Mouse (Mus musculus) spleen, postnatal 14 days (tissue): ENCODE data around the gene Cer1.

Experiments used
- DNase-seq, 2 experiments: peaks; one replicate each; pipeline ENCODE4 v3.0.0; 2021 to 2022; ENCODE audit warnings: low spot score in 2 of 2

The Cer1 gene

GRCm38 (mm10) chr4:82884636-82885534 lies at the start of gene Cer1:
Cer1 (minus strand) TSS chr4:82885148.
- DNase-seq, result no peak

- no peak for DNase-seq
Measured at GRCm38 (mm10) chr4:82934308-82934707, 49.4 kb upstream of the Cer1 start.

GRCm38 (mm10) chr4:82933698-82934210 lies 48.8 kb upstream of the Cer1 start:
- peak in 1 of 2 experiments; percentile 22 for DNase-seq

- DNase-seq, result no peak
Measured at GRCm38 (mm10) chr4:82930079-82930478, 45.1 kb upstream of the Cer1 start.

- no peak for DNase-seq
Measured at GRCm38 (mm10) chr4:82921962-82922361, 37.0 kb upstream of the Cer1 start.

GRCm38 (mm10) chr4:82918625-82919024 lies 33.7 kb upstream of the Cer1 start:
- no peak for DNase-seq

- no peak for DNase-seq
Measured at GRCm38 (mm10) chr4:82916678-82917050, 31.7 kb upstream of the Cer1 start.

- no peak for DNase-seq
Measured at GRCm38 (mm10) chr4:82916003-82916677, 31.2 kb upstream of the Cer1 start.

GRCm38 (mm10) chr4:82915576-82915975 lies 30.6 kb upstream of the Cer1 start:
- no peak for DNase-seq

- no peak for DNase-seq
Measured at GRCm38 (mm10) chr4:82914601-82915143, 29.7 kb upstream of the Cer1 start.

- DNase-seq, result no peak
Measured at GRCm38 (mm10) chr4:82895227-82895626, 10.3 kb upstream of the Cer1 start.

GRCm38 (mm10) chr4:82892247-82892646 lies 7.3 kb upstream of the Cer1 start:
- DNase-seq, result no peak

- no peak for DNase-seq
Measured at GRCm38 (mm10) chr4:82891566-82891965, 6.6 kb upstream of the Cer1 start.

- no peak for DNase-seq
Measured at GRCm38 (mm10) chr4:82891049-82891448, 6.1 kb upstream of the Cer1 start.

GRCm38 (mm10) chr4:82890585-82890984 lies 5.6 kb upstream of the Cer1 start:
- no peak for DNase-seq

- DNase-seq, result no peak
Measured at GRCm38 (mm10) chr4:82886148-82886547, 1.2 kb upstream of the Cer1 start.

GRCm38 (mm10) chr4:82885535-82885913 lies 576 bp upstream of the Cer1 start:
- no peak for DNase-seq

GRCm38 (mm10) chr4:82882500-82882899 lies 2.4 kb downstream of the Cer1 start:
- no peak for DNase-seq

- no peak for DNase-seq
Measured at GRCm38 (mm10) chr4:82881366-82881765, 3.6 kb downstream of the Cer1 start.

- no peak for DNase-seq
Measured at GRCm38 (mm10) chr4:82880243-82880642, 4.7 kb downstream of the Cer1 start.

- DNase-seq, result no peak
Measured at GRCm38 (mm10) chr4:82879152-82879551, 5.8 kb downstream of the Cer1 start.

GRCm38 (mm10) chr4:82876656-82877055 lies 8.3 kb downstream of the Cer1 start:
- no peak for DNase-seq

- DNase-seq, result no peak
Measured at GRCm38 (mm10) chr4:82875532-82875931, 9.4 kb downstream of the Cer1 start.
